In the genomic region with DNA sequence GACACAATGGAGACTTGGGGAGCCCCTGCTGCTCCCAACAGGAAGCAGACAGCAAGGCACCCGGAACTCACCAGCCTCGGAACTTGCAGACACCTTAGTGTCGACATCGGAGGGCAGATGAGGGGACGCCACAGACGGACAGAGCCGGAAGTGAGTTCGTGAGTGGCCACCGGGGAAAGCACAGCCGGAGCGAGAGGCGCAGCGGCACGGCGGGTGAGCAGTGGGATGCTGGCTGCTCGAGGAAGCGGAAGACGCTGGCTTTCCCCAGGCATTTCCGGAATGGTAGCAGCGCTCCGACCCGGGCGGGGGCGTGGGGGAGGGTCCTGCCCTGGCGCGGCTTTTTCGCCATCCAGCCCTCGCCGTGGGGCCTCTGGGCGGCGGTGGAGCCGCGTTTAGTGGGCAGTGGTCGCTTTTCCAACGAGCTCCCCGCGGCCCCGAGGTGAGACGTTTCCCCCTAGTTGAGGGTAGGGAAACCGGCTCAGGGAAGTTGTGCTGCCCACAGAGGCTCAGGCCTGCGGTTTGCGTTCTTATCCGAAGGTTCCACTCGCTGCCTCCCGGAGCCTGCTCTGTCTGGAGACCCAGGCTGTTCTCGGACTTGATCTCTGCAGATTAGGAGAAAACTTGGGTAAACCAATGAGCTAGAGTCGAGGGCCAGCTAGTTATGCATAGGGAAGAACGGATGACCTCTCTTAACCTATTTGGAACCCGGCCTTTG, we compare ENCODE assay signal across 7 mouse cellular contexts. TPM values are rescaled to one million over a fixed set of nuclear protein-coding genes. Genes with fewer than 3 reads are reported as not detected.
DNase-seq lines count a peak whose midpoint lies in the region; ATAC-seq lines count a peak whose summit lies in the region.

A gene (plus strand): TSS at position 120 of the 715 bp plus-strand sequence.
A gene (minus strand): TSS at position 227 of the 715 bp plus-strand sequence.

- H3K4me3 ChIP-seq in intestine, embryonic 16.5 days (ENCODE audit: low read length): peak within 1 kb of the TSS; percentile 81
- H3K4me3 ChIP-seq in midbrain, embryonic 11.5 days (ENCODE audit: low read depth, low read length): peak within 1 kb of the TSS; percentile 64

- H3K9ac ChIP-seq in intestine, embryonic 16.5 days (ENCODE audit: low read depth, low read length): peak within 1 kb of the TSS; percentile 95
- peak within 1 kb of the TSS; percentile 82 for H3K9ac ChIP-seq in midbrain, embryonic 11.5 days (ENCODE audit: low read length)

- intact Hi-C loops in left cerebral cortex, postnatal 36 days (cut with DNase I): loop anchor here (5.0 kb wide), 1 partner anchor 513 kb away; a partner anchor contains a TSS

- H3K36me3 ChIP-seq in intestine, embryonic 16.5 days (ENCODE audit: control insufficient read depth, insufficient read depth, low read length): peaks cover under 1% of the 10 kb centered on the region
- no peaks in the 10 kb centered on the region for H3K36me3 ChIP-seq in midbrain, embryonic 11.5 days (ENCODE audit: control insufficient read depth, insufficient read depth, low read length)

- peak; percentile 97 for ATAC-seq in intestine, embryonic 16.5 days
- ATAC-seq in midbrain, embryonic 11.5 days (ENCODE audit: low FRiP score): peak; percentile 96

- peak within 1 kb of the TSS; percentile 54 for H3K4me2 ChIP-seq in intestine, embryonic 16.5 days (ENCODE audit: low read depth, low read length)
- peak within 1 kb of the TSS; percentile 63 for H3K4me2 ChIP-seq in midbrain, embryonic 11.5 days

- H3K27ac ChIP-seq in intestine, embryonic 16.5 days (ENCODE audit: low read length): peak within 1 kb of the TSS; percentile 98
- H3K27ac ChIP-seq in midbrain, embryonic 11.5 days (ENCODE audit: low read depth, low read length): peak within 1 kb of the TSS; percentile 83

- no peaks in the 10 kb centered on the region for H3K9me3 ChIP-seq in intestine, embryonic 16.5 days (ENCODE audit: control insufficient read depth, low read length)
- no peaks in the 10 kb centered on the region; the same call in 1 of the 2 replicates for H3K9me3 ChIP-seq in midbrain, embryonic 11.5 days (ENCODE audit: control insufficient read depth, low read length)

- H3K4me1 ChIP-seq in intestine, embryonic 16.5 days (ENCODE audit: control insufficient read depth, insufficient read depth, low read length): peaks cover 3% of the 10 kb centered on the region; the same call in 1 of the 2 replicates
- peaks cover 6% of the 10 kb centered on the region; the same call in 1 of the 2 replicates for H3K4me1 ChIP-seq in midbrain, embryonic 11.5 days (ENCODE audit: control insufficient read depth, insufficient read depth, low read length)

- WGBS in intestine, embryonic 16.5 days: 0% methylated on average over 49 of the region's 49 CpGs
- under 1% methylated on average over 45 of the region's 49 CpGs for WGBS in midbrain, embryonic 11.5 days

- H3K27me3 ChIP-seq in intestine, embryonic 16.5 days (replicated peaks; ENCODE audit: control insufficient read depth, insufficient read depth, low read length): no peaks in the 10 kb centered on the region
- no peaks in the 10 kb centered on the region for H3K27me3 ChIP-seq in midbrain, embryonic 11.5 days (ENCODE audit: control insufficient read depth, insufficient read depth, low read length)

- DNase-seq in adrenal gland, adult 8-10 months: peak; percentile 86
- DNase-seq in embryo, embryonic 9.5 days (ENCODE audit: extremely low spot score): peak; percentile 95
- DNase-seq in gastrocnemius, postnatal 4 days (ENCODE audit: low spot score in 2 of 2): peak; percentile 72 to 89
- DNase-seq in left cerebral cortex, postnatal 36 days (ENCODE audit: low spot score in 2 of 2): peak; percentile 90 to 91
- peak; percentile 97 for DNase-seq in midbrain, embryonic 11.5 days (ENCODE audit: low spot score, missing footprints)
- peak; percentile 89 for DNase-seq in skeletal muscle tissue, adult 2 months (ENCODE audit: low read depth, low spot score)

RNA-seq across cellular contexts. Expression of the first gene that starts in this region (rescaled TPM):
- 10 to 100 TPM; 52.5 to 84.9 (median 68.5) TPM for total RNA-seq in adrenal gland, adult 8-10 months (2022)
- total RNA-seq in gastrocnemius, postnatal 4 days (2021): 10 to 100 TPM; 42.0 to 47.8 TPM
- polyA plus RNA-seq in intestine, embryonic 16.5 days (2015; fragmentation: Nextera tagmentation; extraction: Ambion mirVana): 49.2 and 49.8 TPM in 2 replicates
- 10 to 100 TPM; 53.3 to 76.9 TPM for total RNA-seq in left cerebral cortex, postnatal 36 days (2021)
- polyA plus RNA-seq in midbrain, embryonic 11.5 days (2014; fragmentation: Nextera tagmentation; extraction: Ambion mirVana): 50.0 and 56.7 TPM in 2 replicates

RNA-seq across cellular contexts. Expression of the second gene that starts in this region (rescaled TPM):
- total RNA-seq in adrenal gland, adult 8-10 months (2022): under 1 TPM in 2 of 4 experiments, not detected in 2; 0.77 to 0.81 TPM
- total RNA-seq in gastrocnemius, postnatal 4 days (2021): under 1 TPM in 1 of 2 experiments, not detected in 1; 0.78 TPM
- 1.5 and 1.6 TPM in 2 replicates for polyA plus RNA-seq in intestine, embryonic 16.5 days (2015; fragmentation: Nextera tagmentation; extraction: Ambion mirVana)
- total RNA-seq in left cerebral cortex, postnatal 36 days (2021): under 1 TPM in 1 of 2 experiments, not detected in 1; 0.77 TPM
- polyA plus RNA-seq in midbrain, embryonic 11.5 days (2014; fragmentation: Nextera tagmentation; extraction: Ambion mirVana): 0.96 and 1.5 TPM in 2 replicates

Comparison
In these comparisons a context has a peak if more than half of its experiments do, and no peak if none do; other contexts are left out.
1. Peak in every context shown above with its lines: DNase-seq, ATAC-seq, H3K4me3 ChIP-seq and H3K27ac ChIP-seq.